Mouse (Mus musculus) A20 (cell line): Measurements from ENCODE around the gene Dpep3.

Source experiments
- DNase-seq: peaks from one replicate; pipeline ENCODE4 v3.0.0-alpha.2; 2011; ENCODE audit warnings: low read depth, low spot score

The Dpep3 gene

GRCm38 (mm10) chr8:105975363-105975762, 3.9 kb downstream of the Dpep3 start:
- DNase-seq, result no peak

- no peak for DNase-seq
These were observed 8.1 kb downstream of the Dpep3 start for GRCm38 (mm10) chr8:105971019-105971720.

- DNase-seq, result no peak
These were observed 9.9 kb downstream of the Dpep3 start for GRCm38 (mm10) chr8:105969367-105969766.

- DNase-seq, result no peak
These were observed 12.4 kb downstream of the Dpep3 start for GRCm38 (mm10) chr8:105966692-105967311.

- DNase-seq, result peak; percentile 84
These were observed 13.3 kb downstream of the Dpep3 start, which contains the start of gene Slc12a4 for GRCm38 (mm10) chr8:105965905-105966341. Gene Slc12a4 (minus strand): TSS chr8:105966097.

- no peak for DNase-seq
These were observed 13.8 kb downstream of the Dpep3 start for GRCm38 (mm10) chr8:105965266-105965904.

GRCm38 (mm10) chr8:105964506-105965265, 14.5 kb downstream of the Dpep3 start:
- no peak for DNase-seq

GRCm38 (mm10) chr8:105961536-105961935, 17.7 kb downstream of the Dpep3 start:
- DNase-seq, result no peak

GRCm38 (mm10) chr8:105961101-105961500, 18.1 kb downstream of the Dpep3 start:
- DNase-seq, result no peak

- no peak for DNase-seq
These were observed 19.9 kb downstream of the Dpep3 start for GRCm38 (mm10) chr8:105959350-105959749.

GRCm38 (mm10) chr8:105957813-105958212, 21.4 kb downstream of the Dpep3 start:
- no peak for DNase-seq

- no peak for DNase-seq
These were observed 22.7 kb downstream of the Dpep3 start for GRCm38 (mm10) chr8:105956556-105956955.

- DNase-seq, result no peak
These were observed 28.1 kb downstream of the Dpep3 start for GRCm38 (mm10) chr8:105951057-105951659.

GRCm38 (mm10) chr8:105949350-105949749, 29.9 kb downstream of the Dpep3 start:
- DNase-seq, result no peak

GRCm38 (mm10) chr8:105943321-105943739, 35.9 kb downstream of the Dpep3 start, which contains the start of gene Lcat:
Gene Lcat (minus strand): TSS chr8:105943382.
- no peak for DNase-seq

- DNase-seq, result no peak
These were observed 36.7 kb downstream of the Dpep3 start for GRCm38 (mm10) chr8:105942542-105942941.

GRCm38 (mm10) chr8:105942026-105942425, 37.2 kb downstream of the Dpep3 start:
- no peak for DNase-seq

- no peak for DNase-seq
These were observed 40.9 kb downstream of the Dpep3 start, which contains the start of gene Psmb10 for GRCm38 (mm10) chr8:105938306-105938669. Gene Psmb10 (minus strand): TSS chr8:105938444.

- peak; percentile 86 for DNase-seq
These were observed 41.5 kb downstream of the Dpep3 start for GRCm38 (mm10) chr8:105937496-105938305.

- DNase-seq, result peak; percentile 97
These were observed 42.3 kb downstream of the Dpep3 start for GRCm38 (mm10) chr8:105936866-105937475.
